Mouse (Mus musculus): ENCODE measurements around the gene Srpr. TPM values are rescaled to one million over a fixed set of nuclear protein-coding genes. Genes with fewer than 3 reads are reported as not detected.

Gene Srpr
- polyA plus RNA-seq (2012; ENCODE audit: insufficient read depth, low replicate concordance), result 1.3 and 11.2 TPM in 2 replicates

DNA sequence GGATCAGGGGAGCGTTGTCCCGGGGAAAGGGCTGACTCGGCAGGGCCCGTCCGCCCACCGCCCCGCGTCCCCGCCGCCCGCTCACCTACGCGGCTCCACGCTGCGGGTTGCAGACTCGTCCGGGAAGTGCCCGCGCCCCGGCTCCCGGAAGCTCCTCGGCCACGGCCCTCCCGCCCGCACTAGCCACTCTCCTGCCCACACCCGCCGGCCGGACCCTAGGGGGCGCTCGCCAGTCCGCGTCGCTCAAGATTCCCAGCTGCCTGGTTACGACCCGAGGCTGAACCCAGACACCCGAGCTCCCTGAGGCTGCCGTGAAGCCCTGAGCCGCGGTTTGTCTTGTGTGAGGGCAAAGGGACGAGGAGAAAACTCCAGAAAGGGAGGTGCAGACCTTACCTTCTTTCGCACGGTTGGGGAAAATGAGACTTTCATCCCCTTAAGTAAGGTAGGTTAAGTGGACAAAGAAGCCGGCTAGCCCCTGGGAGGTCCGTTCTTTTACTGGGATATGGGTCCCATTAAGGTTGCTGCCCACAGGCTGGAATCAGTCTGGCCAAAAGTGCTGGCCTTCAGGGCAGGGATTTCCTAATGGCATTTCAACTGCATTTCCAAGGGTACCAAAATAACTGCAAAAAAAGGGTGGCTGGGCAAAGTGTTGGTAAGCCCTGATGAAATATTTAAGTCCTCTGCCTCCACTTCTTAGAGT lies at the start of gene Srpr, which contains the start of gene Tirap:
Gene Srpr (plus strand): TSS at position 404 of the 700 bp plus-strand sequence.
Gene Tirap (minus strand): TSS at position 520 of the 700 bp plus-strand sequence.
- H3K9me3 ChIP-seq, result no peaks in the 10 kb centered on the region
- no peak for TF ChIP-seq GATA1 (IDR thresholded peaks at IDR 0.05; ENCODE audit: borderline replicate concordance, low read length)
- TF ChIP-seq FLI1 (IDR thresholded peaks at IDR 0.05; ENCODE audit: low read length), result no peak
- H3K36me3 ChIP-seq (replicated peaks; ENCODE audit: low read length), result peaks cover 29% of the 10 kb centered on the region
- H3K4me1 ChIP-seq, result peaks cover 59% of the 10 kb centered on the region
- H3K4me3 ChIP-seq (replicated peaks), result peak within 1 kb of the TSS; percentile 95
- H3K27me3 ChIP-seq (replicated peaks), result no peaks in the 10 kb centered on the region

DNA sequence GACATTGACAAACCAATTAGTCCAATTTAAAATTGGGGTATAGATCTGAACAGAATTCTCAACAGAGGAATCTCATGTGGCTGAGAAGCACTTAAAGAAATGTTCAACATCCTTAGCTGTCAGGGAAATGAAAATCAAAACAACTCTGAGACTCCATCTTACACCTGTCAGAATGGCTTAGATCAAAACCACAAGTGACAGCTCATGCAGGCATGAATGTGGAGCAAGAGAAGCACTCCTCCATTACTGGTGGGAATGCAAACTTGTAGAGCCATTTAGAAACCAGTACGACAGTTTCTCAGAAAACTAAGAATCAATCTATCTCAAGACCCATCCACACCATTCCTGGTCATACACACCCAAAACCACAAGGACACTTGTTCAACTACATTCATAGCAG lies 47.1 kb upstream of the Srpr start:
- no peaks in the 10 kb centered on the region for H3K27me3 ChIP-seq (replicated peaks)
- H3K36me3 ChIP-seq (replicated peaks; ENCODE audit: low read length), result peaks cover 31% of the 10 kb centered on the region
- no peak overlapping the region for H3K4me3 ChIP-seq (replicated peaks)
- H3K9me3 ChIP-seq, result no peaks in the 10 kb centered on the region
- H3K4me1 ChIP-seq, result peaks cover 31% of the 10 kb centered on the region
- no peak for TF ChIP-seq GATA1 (IDR thresholded peaks at IDR 0.05; ENCODE audit: borderline replicate concordance, low read length)
- TF ChIP-seq FLI1 (IDR thresholded peaks at IDR 0.05; ENCODE audit: low read length), result no peak

DNA sequence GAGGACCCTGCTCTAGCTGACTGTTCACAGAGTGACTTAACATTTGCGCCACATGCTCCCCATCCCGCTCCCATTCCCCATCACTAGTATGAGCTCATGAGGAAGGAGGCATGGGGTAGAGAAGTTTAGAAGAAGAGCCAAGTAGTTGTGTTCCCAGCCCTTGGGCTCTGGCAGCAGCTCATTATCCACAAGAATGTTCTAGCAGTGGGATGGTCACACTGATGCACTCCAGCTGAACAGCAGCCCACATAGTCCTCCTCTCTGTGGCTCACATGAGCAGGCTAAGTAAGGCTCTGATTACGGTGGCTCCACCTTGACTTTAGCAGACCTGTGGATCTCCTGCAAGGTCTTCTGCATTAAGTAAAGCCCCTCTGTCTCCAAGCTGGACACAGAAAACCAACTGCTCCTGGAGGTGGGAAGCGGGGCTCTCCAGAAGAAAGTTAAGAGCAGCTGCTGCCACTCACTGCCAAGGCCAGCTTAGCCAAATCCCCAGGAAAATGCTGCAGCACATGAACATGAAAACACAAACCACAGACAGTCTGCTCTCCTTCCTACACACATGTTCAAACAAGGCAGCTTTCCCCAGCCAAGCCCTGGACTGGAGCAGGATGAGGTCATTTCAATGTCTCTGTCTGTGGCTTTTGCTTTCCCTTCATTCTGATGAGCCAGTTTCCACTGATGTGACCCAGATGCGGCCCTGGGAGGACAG lies 43.8 kb upstream of the Srpr start:
- Histone ChIP-seq H3K36me3 (replicated peaks; ENCODE audit: low read length) (peaks cover 37% of the 10 kb centered on the region), H3K4me3 (replicated peaks) (peak overlapping the region; percentile 10), H3K9me3 (no peaks in the 10 kb centered on the region)

DNA sequence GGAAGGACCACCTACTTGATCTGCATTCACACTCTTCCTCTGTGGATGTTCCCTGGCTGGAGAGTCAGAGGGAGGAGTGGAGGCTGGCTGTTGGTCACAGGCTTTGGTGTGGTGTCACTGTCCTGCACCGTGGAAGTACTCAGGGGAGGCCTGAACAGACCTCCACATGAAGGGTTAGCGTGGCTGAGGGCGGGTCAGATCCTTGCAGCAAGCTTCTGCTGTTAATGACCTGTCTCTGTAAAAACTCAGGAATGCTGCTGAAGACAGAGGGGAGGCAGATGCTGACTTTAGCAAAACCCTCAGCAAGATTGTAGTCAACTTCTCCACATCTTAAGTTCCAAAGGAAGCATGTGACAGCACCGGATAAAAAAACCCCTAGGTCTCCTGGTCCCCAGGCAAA lies 43.1 kb upstream of the Srpr start:
- Histone ChIP-seq H3K36me3 (replicated peaks; ENCODE audit: low read length) (peaks cover 43% of the 10 kb centered on the region), H3K4me1 (peaks cover 54% of the 10 kb centered on the region), H3K27me3 (replicated peaks) (no peaks in the 10 kb centered on the region), H3K9me3 (no peaks in the 10 kb centered on the region), H3K4me3 (replicated peaks) (peak overlapping the region; percentile 10)
- TF ChIP-seq FLI1 (IDR thresholded peaks at IDR 0.05; ENCODE audit: low read length) (no peak), GATA1 (IDR thresholded peaks at IDR 0.05; ENCODE audit: borderline replicate concordance, low read length) (no peak)

More for the DNA sequence above, 43.8 kb upstream of the Srpr start:
- Histone ChIP-seq H3K4me1 (peaks cover 50% of the 10 kb centered on the region), H3K27me3 (replicated peaks) (no peaks in the 10 kb centered on the region)
- no peak for TF ChIP-seq FLI1 (IDR thresholded peaks at IDR 0.05; ENCODE audit: low read length)
- TF ChIP-seq GATA1 (IDR thresholded peaks at IDR 0.05; ENCODE audit: borderline replicate concordance, low read length), result no peak

DNA sequence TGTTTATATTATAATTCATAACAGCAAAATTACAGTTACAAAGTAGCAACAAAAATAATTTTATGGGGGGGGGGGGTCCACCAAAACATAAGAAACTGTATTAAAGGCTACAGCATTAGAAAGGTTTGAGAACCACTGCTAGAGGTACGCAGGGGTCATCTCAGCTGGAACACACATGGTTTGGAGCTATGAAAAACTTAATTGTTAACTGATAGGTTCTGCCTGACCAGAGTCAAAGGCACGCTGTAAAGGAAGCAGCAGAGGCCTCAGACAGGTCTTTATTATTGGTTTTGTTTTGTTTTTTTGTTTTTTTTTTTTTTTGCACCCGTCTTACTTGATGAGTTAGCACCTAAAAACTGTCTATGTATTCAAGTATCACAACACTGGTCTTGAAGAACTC lies 41.5 kb upstream of the Srpr start:
- no peaks in the 10 kb centered on the region for H3K27me3 ChIP-seq (replicated peaks)
- peaks cover 58% of the 10 kb centered on the region for H3K36me3 ChIP-seq (replicated peaks; ENCODE audit: low read length)
- H3K9me3 ChIP-seq, result no peaks in the 10 kb centered on the region
- H3K4me3 ChIP-seq (replicated peaks), result no peak overlapping the region
- TF ChIP-seq GATA1 (IDR thresholded peaks at IDR 0.05; ENCODE audit: borderline replicate concordance, low read length) (no peak), FLI1 (IDR thresholded peaks at IDR 0.05; ENCODE audit: low read length) (no peak)
- peaks cover 66% of the 10 kb centered on the region for H3K4me1 ChIP-seq

DNA sequence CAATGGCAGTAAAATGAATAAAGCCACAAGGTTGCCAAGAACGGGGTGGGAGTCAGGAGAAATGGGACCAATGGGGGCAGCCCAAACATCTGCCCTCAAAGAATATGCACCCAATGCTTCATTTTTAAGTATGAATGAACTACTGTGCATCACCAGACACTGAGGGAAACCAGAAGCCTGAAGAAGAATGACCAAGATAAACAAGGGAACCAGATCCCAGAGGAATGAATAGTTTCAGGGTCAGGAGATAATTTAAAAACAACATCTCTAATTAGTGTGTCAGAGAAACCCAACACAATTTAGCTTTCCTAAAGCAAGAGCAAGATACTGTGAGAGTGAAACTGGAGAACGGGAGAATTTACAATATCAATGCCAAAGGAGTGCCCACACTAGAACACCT lies 39.3 kb upstream of the Srpr start:
- peaks cover 63% of the 10 kb centered on the region for H3K36me3 ChIP-seq (replicated peaks; ENCODE audit: low read length)
- H3K4me1 ChIP-seq, result peaks cover 78% of the 10 kb centered on the region

DNA sequence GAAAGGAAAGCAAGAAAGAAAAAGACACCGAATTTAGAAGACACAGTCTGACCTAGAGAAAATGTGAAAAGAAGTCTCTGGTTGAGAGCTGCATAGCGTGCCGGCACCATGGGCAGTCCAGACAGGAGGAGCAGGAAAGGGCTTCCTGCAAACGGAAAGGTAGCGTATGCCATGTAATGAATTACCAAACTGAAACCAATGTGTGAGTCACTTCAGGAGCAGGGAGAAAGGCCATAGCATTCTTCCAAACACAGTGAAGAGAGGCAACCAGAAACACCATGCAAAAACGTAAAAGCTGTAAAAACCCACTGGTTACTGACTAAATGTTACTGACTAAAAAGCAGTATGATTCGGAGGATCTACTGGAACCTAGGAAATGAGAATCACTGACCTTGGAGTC lies 38.3 kb upstream of the Srpr start:
- peaks cover 69% of the 10 kb centered on the region for H3K4me1 ChIP-seq
- peaks cover 59% of the 10 kb centered on the region for H3K36me3 ChIP-seq (replicated peaks; ENCODE audit: low read length)
- no peaks in the 10 kb centered on the region for H3K9me3 ChIP-seq
- H3K27me3 ChIP-seq (replicated peaks), result no peaks in the 10 kb centered on the region
- no peak overlapping the region for H3K4me3 ChIP-seq (replicated peaks)
- TF ChIP-seq FLI1 (IDR thresholded peaks at IDR 0.05; ENCODE audit: low read length) (no peak), GATA1 (IDR thresholded peaks at IDR 0.05; ENCODE audit: borderline replicate concordance, low read length) (no peak)

More for the DNA sequence above, 39.3 kb upstream of the Srpr start:
- Histone ChIP-seq H3K4me3 (replicated peaks) (no peak overlapping the region), H3K27me3 (replicated peaks) (no peaks in the 10 kb centered on the region), H3K9me3 (no peaks in the 10 kb centered on the region)
- TF ChIP-seq FLI1 (IDR thresholded peaks at IDR 0.05; ENCODE audit: low read length), result no peak

DNA sequence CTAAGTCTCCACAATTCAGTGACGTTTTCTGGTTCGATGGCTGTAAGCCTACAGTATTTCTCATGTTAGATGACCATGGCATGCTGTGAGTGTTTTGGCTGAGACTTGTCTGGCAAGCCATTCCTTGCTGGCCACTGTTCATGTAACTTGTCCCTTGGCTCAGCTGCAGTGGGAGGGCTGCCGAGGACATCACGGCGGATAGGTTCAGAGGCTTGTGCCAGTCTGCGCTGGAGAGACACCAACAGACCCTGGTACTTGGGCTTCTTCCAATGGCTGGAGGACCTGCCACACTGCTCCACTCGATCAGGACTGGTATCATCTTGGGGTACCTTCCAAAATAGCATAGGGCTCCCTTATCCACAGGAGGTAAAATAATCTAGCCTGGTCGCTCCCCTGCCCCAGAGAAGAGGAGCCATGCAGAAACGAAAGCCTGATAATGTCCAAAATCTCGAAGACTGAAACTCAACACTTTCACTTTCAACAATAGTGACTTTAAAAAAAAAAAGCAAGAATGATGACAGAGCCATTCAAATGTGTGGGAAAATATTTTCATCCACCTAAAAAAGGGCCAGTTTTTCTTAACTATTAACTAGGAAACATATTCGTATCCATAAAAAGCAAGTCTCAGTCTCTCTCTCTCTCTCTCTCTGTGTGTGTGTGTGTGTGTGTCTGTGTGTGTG lies 36.8 kb upstream of the Srpr start:
- TF ChIP-seq FLI1 (IDR thresholded peaks at IDR 0.05; ENCODE audit: low read length) (no peak), GATA1 (IDR thresholded peaks at IDR 0.05; ENCODE audit: borderline replicate concordance, low read length) (no peak)
- Histone ChIP-seq H3K4me3 (replicated peaks) (no peak overlapping the region), H3K4me1 (peaks cover 58% of the 10 kb centered on the region)

DNA sequence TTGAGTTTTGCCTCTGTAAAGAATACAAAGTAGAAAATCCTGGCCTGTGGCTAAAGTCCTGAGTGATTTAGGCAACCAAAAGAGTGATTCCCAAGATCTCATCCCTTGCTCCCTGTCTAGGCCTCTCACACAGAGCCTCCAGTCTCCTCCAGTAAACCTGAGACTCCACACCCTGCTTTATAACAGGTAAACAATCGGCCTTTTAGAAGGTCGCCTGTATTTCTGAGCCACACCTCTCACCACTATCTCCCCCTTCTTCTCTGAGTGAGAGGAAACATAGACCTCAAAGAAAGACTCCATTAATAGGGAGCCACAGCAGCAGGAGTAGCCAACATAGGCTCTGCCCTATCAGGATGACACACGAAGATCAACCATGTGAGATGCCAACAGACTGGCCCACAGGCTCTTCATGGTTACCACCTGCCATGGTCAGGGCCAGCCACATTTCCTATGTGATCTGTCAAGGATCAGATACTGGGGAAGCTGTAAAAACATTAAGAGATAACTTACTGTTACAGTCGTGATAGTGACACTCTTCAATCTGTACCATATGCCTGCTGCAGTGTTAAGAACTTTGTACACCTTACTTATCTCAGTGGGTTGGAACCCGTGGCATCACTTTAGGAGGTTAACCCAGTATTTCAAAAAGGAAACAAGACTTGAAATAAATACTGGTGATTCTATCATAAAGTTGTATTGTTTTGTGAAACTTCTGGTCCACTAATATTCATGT lies 35.7 kb upstream of the Srpr start:
- Histone ChIP-seq H3K36me3 (replicated peaks; ENCODE audit: low read length) (peaks cover 70% of the 10 kb centered on the region), H3K4me3 (replicated peaks) (no peak overlapping the region), H3K9me3 (no peaks in the 10 kb centered on the region), H3K27me3 (replicated peaks) (no peaks in the 10 kb centered on the region), H3K4me1 (peaks cover 51% of the 10 kb centered on the region)
- TF ChIP-seq FLI1 (IDR thresholded peaks at IDR 0.05; ENCODE audit: low read length) (no peak), GATA1 (IDR thresholded peaks at IDR 0.05; ENCODE audit: borderline replicate concordance, low read length) (no peak)

More for the DNA sequence above, 36.8 kb upstream of the Srpr start:
- Histone ChIP-seq H3K27me3 (replicated peaks) (no peaks in the 10 kb centered on the region), H3K36me3 (replicated peaks; ENCODE audit: low read length) (peaks cover 61% of the 10 kb centered on the region), H3K9me3 (no peaks in the 10 kb centered on the region)

Data from megakaryocyte, embryonic 14.5 days (primary cell).